Mouse (Mus musculus) spleen, adult 10 weeks (tissue): ENCODE measurements around the gene Nudc. TPM values are rescaled to one million over a fixed set of nuclear protein-coding genes. Genes with fewer than 3 reads are reported as not detected.

ENCODE experiments used
- polyA plus RNA-seq: library from polyadenylated mRNA; stranded (reverse); fragments of 350-450 nt; fragmentation: Illumina TruSeq; extraction: RNeasy Lipid Tissue Mini Kit (QIAGEN cat#74804); gene quantifications from one replicate; pipeline ENCODE4 v1.2.3, GENCODE M21; 2015; ENCODE audit warnings: low replicate concordance; ENCODE audit not compliant: insufficient read depth

Gene Nudc
- polyA plus RNA-seq = 78.9 TPM

GRCm38 (mm10) chr4:133545272-133546231, at the start of gene Nudc:
Nudc (minus strand) TSS chr4:133545996.

GRCm38 (mm10) chr4:133584059-133584951, 38.5 kb upstream of the Nudc start, which contains the start of gene Gpn2:
Gpn2 (plus strand) TSS chr4:133584362.

GRCm38 (mm10) chr4:133574070-133574842, 28.5 kb upstream of the Nudc start, which contains the start of gene Gpatch3:
Gpatch3 (plus strand) TSS chr4:133574745.

GRCm38 (mm10) chr4:133552768-133553447, 7.1 kb upstream of the Nudc start, which contains the start of gene Nr0b2:
Nr0b2 (plus strand) TSS chr4:133553376.

GRCm38 (mm10) chr4:133518601-133519368, 27.0 kb downstream of the Nudc start, which contains the start of gene Kdf1:
Kdf1 (plus strand) TSS chr4:133518963.

GRCm38 (mm10) chr4:133498160-133498724, 47.6 kb downstream of the Nudc start, which contains the start of gene Trnp1:
Trnp1 (minus strand) TSS chr4:133498550.

Other genes starting within 250 kb of the Nudc start
- gene Wdtc1, start 192.5 kb downstream of the Nudc start, polyA plus RNA-seq = 8.3 TPM
- gene Slc9a1, start 176.3 kb downstream of the Nudc start, polyA plus RNA-seq = 12.0 TPM
- 0.12 TPM for gene Tent5b, start 65.9 kb downstream of the Nudc start, polyA plus RNA-seq
- 1.0 TPM for gene Trnp1, start 47.4 kb downstream of the Nudc start, polyA plus RNA-seq
- gene Kdf1, start 27.0 kb downstream of the Nudc start, polyA plus RNA-seq = not detected
- gene Nr0b2, start 7.4 kb upstream of the Nudc start, polyA plus RNA-seq = not detected
- 7.4 TPM for gene Gpatch3, start 28.7 kb upstream of the Nudc start, polyA plus RNA-seq
- 6.8 TPM for gene Gpn2, start 38.4 kb upstream of the Nudc start, polyA plus RNA-seq
- gene Sfn, start 56.2 kb upstream of the Nudc start, polyA plus RNA-seq = 5.5 TPM
- 106 TPM for gene Zdhhc18, start 104.2 kb upstream of the Nudc start, polyA plus RNA-seq
- 17.2 TPM for gene Pigv, start 126.7 kb upstream of the Nudc start, polyA plus RNA-seq
- 89.7 TPM for gene Arid1a, start 210.8 kb upstream of the Nudc start, polyA plus RNA-seq